Mouse (Mus musculus) liver, embryonic 14.5 days (tissue): ENCODE results near the gene Pmfbp1. TPM values are rescaled to one million over a fixed set of nuclear protein-coding genes. Genes with fewer than 3 reads are reported as not detected.
"Not testable (repeated sequence)": the region's sequence is repeated elsewhere in the genome, so short reads cannot be mapped to it uniquely, and the experiment has no call there.

Experiments used
- ATAC-seq: fragments of 200-750 bp; cut with Nextera tagmentation; 2 replicates; pipeline ENCODE4 v1.8.0; 2017; ENCODE audit warnings: moderate number of reproducible peaks, mild to moderate bottlenecking, moderate library complexity; ENCODE audit not compliant: insufficient read depth
- DNase-seq, 3 experiments: peaks; one replicate each; pipeline ENCODE4 v3.0.0-alpha.2; 2012 to 2013; ENCODE audit warnings: low read depth in 3 of 3, low spot score in 3 of 3
- H3K27ac ChIP-seq: fragments of 300-500 bp; sonication (generic); 2 replicates; pipeline ENCODE4 v1.5.1; 2014; ENCODE audit warnings: moderate library complexity, mild to moderate bottlenecking, control low read depth, inconsistent platforms
- H3K27me3 ChIP-seq: fragments of 300-500 bp; sonication (generic); 2 replicates; pipeline ENCODE4 v1.6.1; 2014; ENCODE audit warnings: mild to moderate bottlenecking, low read length, moderate library complexity; ENCODE audit not compliant: control insufficient read depth, insufficient read depth
- H3K36me3 ChIP-seq: fragments of 300-500 bp; sonication (generic); replicated peaks from 2 replicates; pipeline ENCODE4 v1.6.1; 2014; ENCODE audit warnings: low read depth; ENCODE audit not compliant: control insufficient read depth, insufficient read depth
- H3K4me1 ChIP-seq, 2 experiments: fragments of 200-500 bp in 1 of 2; fragments of 300-500 bp in 1 of 2; sonication (generic) in 1 of 2; replicated peaks; 2 replicates each; pipeline ENCODE4 v1.6.1; 2012 to 2014; ENCODE audit warnings: antibody characterized with exemption in 1 of 2, inconsistent platforms in 1 of 2, low read length in 1 of 2; ENCODE audit not compliant: control insufficient read depth in 2 of 2, insufficient read depth in 2 of 2
- H3K4me2 ChIP-seq: fragments of 300-500 bp; sonication (generic); 2 replicates; pipeline ENCODE4 v1.6.1; 2014; ENCODE audit warnings: low read depth, mild to moderate bottlenecking, control low read depth, moderate library complexity
- H3K4me3 ChIP-seq, 2 experiments: fragments of 200-500 bp in 1 of 2; fragments of 300-500 bp in 1 of 2; sonication (generic) in 1 of 2; 2 replicates each; pipeline ENCODE4 v1.5.1; 2012 to 2014; ENCODE audit warnings: low read depth in 2 of 2, low read length in 2 of 2, mild to moderate bottlenecking in 2 of 2, control low read depth in 1 of 2, inconsistent platforms in 1 of 2, moderate library complexity in 1 of 2; ENCODE audit not compliant: insufficient read depth in 1 of 2
- H3K9ac ChIP-seq: fragments of 300-500 bp; sonication (generic); replicated peaks from 2 replicates; pipeline ENCODE4 v1.6.1; 2014; ENCODE audit warnings: mild to moderate bottlenecking, control low read depth, moderate library complexity
- H3K9me3 ChIP-seq: fragments of 300-500 bp; sonication (generic); 2 replicates; pipeline ENCODE4 v1.6.1; 2016; ENCODE audit warnings: low read length, mixed read lengths; ENCODE audit not compliant: control insufficient read depth
- CTCF ChIP-seq: IDR thresholded peaks from 2 replicates; pipeline ENCODE4 v1.5.1; 2016; ENCODE audit warnings: antibody characterized with exemption, low read depth, control low read depth
- EP300 ChIP-seq: IDR thresholded peaks from 2 replicates; pipeline ENCODE4 v1.6.1; 2016; ENCODE audit warnings: antibody characterized with exemption, low read depth
- WGBS: fragments of 180-500 bp; shearing (Covaris S2); extraction: QIAGEN DNeasy Blood & Tissue Kit; methylation state at CpG from one replicate; pipeline ENCODE4 v1.1.7; 2014; ENCODE audit not compliant: insufficient replicate concordance; 5-methylcytosine and 5-hydroxymethylcytosine counted together
- polyA plus RNA-seq, 2 experiments: library from polyadenylated mRNA; depleted of rRNA in 1 of 2; stranded (reverse) in 1 of 2; unstranded in 1 of 2; fragments of >200 nt; fragmentation: Nextera tagmentation in 1 of 2; extraction: Ambion mirVana in 1 of 2; gene quantifications; 2 replicates each; pipeline versions ENCODE4 v1.2.1 to v1.2.3; 2012 to 2014

Gene Pmfbp1
- not detected in 2 replicates for polyA plus RNA-seq (2012; rRNA removed)
- polyA plus RNA-seq (2014; fragmentation: Nextera tagmentation; extraction: Ambion mirVana) = not detected in 2 replicates

DNA sequence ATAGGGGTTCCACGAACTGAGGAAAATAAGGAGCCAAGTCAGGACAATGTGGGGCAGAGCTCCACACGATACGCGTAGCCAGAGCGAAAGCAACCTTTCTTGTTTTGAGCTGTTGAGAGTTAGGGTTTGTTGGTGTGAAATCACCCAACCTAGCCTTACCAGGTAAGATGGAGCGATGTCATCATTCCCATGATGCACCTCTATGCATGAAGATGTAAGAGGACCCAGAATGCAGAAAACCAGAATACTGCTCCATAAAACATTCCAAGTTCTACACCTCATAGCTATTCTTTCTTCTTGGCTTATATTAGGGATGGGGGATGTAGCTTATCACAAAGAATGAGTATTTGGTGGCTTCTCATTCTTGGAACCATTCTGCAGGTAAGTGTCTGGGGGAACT is at the start of gene Pmfbp1:
TSS of gene Pmfbp1 (plus strand) at position 301 of the 400 bp plus-strand sequence.
- no peak within 1 kb of the TSS for H3K27ac ChIP-seq
- no peak within 1 kb of the TSS for H3K4me3 ChIP-seq
- no peaks in the 10 kb centered on the region for H3K36me3 ChIP-seq
- no peak for TF ChIP-seq CTCF
- no peak for TF ChIP-seq EP300
- no peaks in the 10 kb centered on the region for H3K27me3 ChIP-seq
- H3K9me3 ChIP-seq = no peaks in the 10 kb centered on the region
- 74% methylated on average over 6 of the region's 6 CpGs for WGBS
- H3K4me2 ChIP-seq = no peak within 1 kb of the TSS
- no peak for ATAC-seq
- no peak for DNase-seq
- H3K4me1 ChIP-seq = no peaks in the 10 kb centered on the region
- H3K9ac ChIP-seq = no peak within 1 kb of the TSS

DNA sequence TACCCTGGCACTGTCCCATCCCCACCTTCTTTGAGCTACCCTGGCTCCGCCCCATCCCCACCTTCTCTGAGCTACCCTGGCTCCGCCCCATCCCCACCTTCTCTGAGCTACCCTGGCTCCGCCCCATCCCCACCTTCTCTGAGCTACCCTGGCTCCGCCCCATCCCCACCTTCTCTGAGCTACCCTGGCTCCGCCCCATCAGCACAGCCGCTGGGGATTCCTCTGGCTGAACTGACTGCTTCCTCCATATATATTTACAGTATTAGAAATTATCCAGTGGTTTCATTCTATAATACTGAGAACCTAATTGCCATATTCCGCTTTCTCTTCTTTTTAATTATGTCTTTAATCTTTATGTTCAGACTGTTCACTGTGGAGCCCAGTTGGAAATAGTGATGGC is 46.9 kb upstream of the Pmfbp1 start:
- 18% methylated on average over 6 of the region's 7 CpGs for WGBS

GRCm38 (mm10) chr8:109451000-109451399 is 42.8 kb upstream of the Pmfbp1 start:
- Histone ChIP-seq H3K9ac (no peak overlapping the region), H3K27ac (no peak overlapping the region), H3K4me1 (no peaks in the 10 kb centered on the region), H3K4me3 (no peak overlapping the region), H3K27me3 (no peaks in the 10 kb centered on the region), H3K36me3 (no peaks in the 10 kb centered on the region), H3K9me3 (no peaks in the 10 kb centered on the region), H3K4me2 (no peak overlapping the region)
- no peak for DNase-seq
- no peak for ATAC-seq
- 59% methylated on average over 7 of the region's 7 CpGs for WGBS
- no peak for TF ChIP-seq CTCF
- TF ChIP-seq EP300 = no peak

More for the DNA sequence above, 46.9 kb upstream of the Pmfbp1 start:
- not testable (repeated sequence) for DNase-seq, H3K36me3 ChIP-seq, H3K9me3 ChIP-seq, H3K4me1 ChIP-seq, H3K27ac ChIP-seq, H3K4me3 ChIP-seq, ATAC-seq, H3K27me3 ChIP-seq, H3K4me2 ChIP-seq, H3K9ac ChIP-seq

DNA sequence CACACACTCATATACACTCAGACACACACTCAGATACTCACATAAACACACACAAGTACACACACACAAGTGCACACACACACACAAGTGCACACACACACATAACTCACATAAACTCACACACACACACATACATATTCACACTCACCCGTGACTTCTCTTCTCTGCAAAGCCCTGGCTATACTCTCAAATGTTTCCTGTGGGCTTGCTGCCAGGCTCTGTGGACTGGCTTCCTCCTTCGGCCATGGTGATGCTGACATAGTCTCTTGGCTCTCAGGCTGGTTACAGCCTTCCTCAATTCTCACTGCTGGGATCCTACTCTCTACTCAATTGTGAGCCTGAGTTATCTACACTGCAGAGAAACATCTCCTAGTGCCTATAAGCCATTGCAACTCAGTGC is 38.7 kb upstream of the Pmfbp1 start:
- ATAC-seq (no peak), DNase-seq (no peak)
- Histone ChIP-seq H3K4me3 (no peak overlapping the region), H3K27ac (no peak overlapping the region), H3K27me3 (no peaks in the 10 kb centered on the region), H3K36me3 (no peaks in the 10 kb centered on the region), H3K9ac (no peak overlapping the region), H3K4me1 (no peaks in the 10 kb centered on the region), H3K4me2 (no peak overlapping the region), H3K9me3 (no peaks in the 10 kb centered on the region)
- no peak for TF ChIP-seq CTCF
- no peak for TF ChIP-seq EP300
- WGBS = 12% methylated on average over 2 of the region's 2 CpGs

DNA sequence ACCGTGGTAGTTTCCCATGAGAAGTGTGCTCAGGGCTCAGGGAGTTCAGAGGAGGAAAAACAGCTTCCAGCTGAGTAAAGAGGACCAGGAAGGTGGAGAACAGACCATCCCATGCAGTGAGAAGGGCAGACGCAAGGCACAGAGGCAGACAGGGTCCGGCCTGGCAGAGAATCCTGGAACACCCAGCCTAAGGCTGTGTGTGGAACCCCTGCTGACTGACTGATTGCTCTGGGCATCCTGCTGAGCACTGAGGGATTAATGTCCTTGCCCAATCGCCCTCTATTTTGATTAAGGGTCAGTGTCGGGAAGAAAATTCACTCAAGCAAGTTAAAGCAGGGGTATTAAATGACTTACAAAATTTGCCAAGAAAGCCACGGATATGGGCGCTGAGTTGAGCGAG is 36.4 kb upstream of the Pmfbp1 start:
- DNase-seq = no peak
- Histone ChIP-seq H3K27ac (no peak overlapping the region), H3K27me3 (no peaks in the 10 kb centered on the region), H3K9ac (no peak overlapping the region), H3K36me3 (no peaks in the 10 kb centered on the region), H3K9me3 (no peaks in the 10 kb centered on the region), H3K4me1 (no peaks in the 10 kb centered on the region), H3K4me2 (no peak overlapping the region), H3K4me3 (no peak overlapping the region)
- no peak for ATAC-seq
- WGBS = 72% methylated on average over 8 of the region's 8 CpGs
- TF ChIP-seq CTCF = no peak
- no peak for TF ChIP-seq EP300
